9 mouse cellular contexts compared by ENCODE assay signal in genomic region chr5:115163563-115163962, GRCm38 (mm10). TPM values are rescaled to one million over a fixed set of nuclear protein-coding genes. Genes with fewer than 3 reads are reported as not detected.
DNase-seq lines count a peak whose midpoint lies in the region; ATAC-seq and TF ChIP-seq lines count a peak whose summit lies in the region.
"Had no signal": no experiment of that assay in that cellular context is flagged by ENCODE, and none has a peak within 500 bp of the region (broad histone marks: within the 10 kb centered on the region; RNA-seq: fewer than 3 reads in every experiment).

No protein-coding gene starts in this region.

- no peak for ATAC-seq in forebrain, postnatal 0 days
- ATAC-seq in forebrain, embryonic 13.5 days = no peak

- no peaks in the 10 kb centered on the region for H3K27me3 ChIP-seq in forebrain, postnatal 0 days (ENCODE audit: insufficient read depth, low read length)
- no peaks in the 10 kb centered on the region for H3K27me3 ChIP-seq in forebrain, embryonic 13.5 days
- H3K27me3 ChIP-seq in ES-Bruce4 (ENCODE audit: control insufficient read depth, insufficient read depth, low read length, poor library complexity, severe bottlenecking) = no peaks in the 10 kb centered on the region
- H3K27me3 ChIP-seq: heart, embryonic 15.5 days had no signal

- H3K9ac ChIP-seq in forebrain, postnatal 0 days = no peak overlapping the region
- no peak overlapping the region for H3K9ac ChIP-seq in forebrain, embryonic 13.5 days
- peak overlapping the region; percentile 20; the same call in 1 of the 2 replicates for H3K9ac ChIP-seq in ES-Bruce4 (ENCODE audit: low read depth, poor library complexity, severe bottlenecking)
- H3K9ac ChIP-seq: heart, embryonic 15.5 days had no signal

- intact Hi-C loops in heart, postnatal 10 days (cut with DNase I) = loop anchor here (2.0 to 5.0 kb wide), 2 partner anchors 39 to 186 kb away; no protein-coding TSS in a partner anchor
- intact Hi-C loops in left cerebral cortex, postnatal 36 days (cut with DNase I) = no loop called here

- H3K4me1 ChIP-seq in forebrain, postnatal 0 days (ENCODE audit: insufficient read depth) = no peaks in the 10 kb centered on the region; the same call in 1 of the 2 replicates
- H3K4me1 ChIP-seq in forebrain, embryonic 13.5 days = peaks cover 7% of the 10 kb centered on the region
- H3K4me1 ChIP-seq in ES-Bruce4 (ENCODE audit: control insufficient read depth, insufficient read depth, low read length) = no peaks in the 10 kb centered on the region

- H3K4me2 ChIP-seq in forebrain, postnatal 0 days (ENCODE audit: low read depth) = no peak overlapping the region
- H3K4me2 ChIP-seq in forebrain, embryonic 13.5 days = no peak overlapping the region
- H3K4me2 ChIP-seq: heart, embryonic 15.5 days had no signal

- peak; percentile 49 for DNase-seq in forebrain, postnatal 0 days
- DNase-seq in embryo, embryonic 10 days (ENCODE audit: low spot score) = peak; percentile 49
- peak; percentile 56 to 74 for DNase-seq in heart, postnatal 10 days
- DNase-seq in left cerebral cortex, postnatal 36 days (ENCODE audit: low spot score in 2 of 2) = peak; percentile 48 to 49
- DNase-seq in natural killer cell, adult 2 months (ENCODE audit: low spot score in 2 of 2) = peak; percentile 34 to 57
- peak; percentile 57 for DNase-seq in thymus, postnatal 0 days (ENCODE audit: low spot score)

- H3K9me3 ChIP-seq in forebrain, postnatal 0 days (ENCODE audit: low read length) = no peaks in the 10 kb centered on the region
- no peaks in the 10 kb centered on the region for H3K9me3 ChIP-seq in forebrain, embryonic 13.5 days (replicated peaks)
- H3K9me3 ChIP-seq in ES-Bruce4 (replicated peaks; ENCODE audit: control insufficient read depth, insufficient read depth, low read length, poor library complexity, severe bottlenecking) = no peaks in the 10 kb centered on the region
- H3K9me3 ChIP-seq: heart, embryonic 15.5 days had no signal

- H3K27ac ChIP-seq in forebrain, postnatal 0 days (ENCODE audit: low read depth, low read length) = no peak overlapping the region
- H3K27ac ChIP-seq in forebrain, embryonic 13.5 days = no peak overlapping the region
- H3K27ac ChIP-seq in ES-Bruce4 (ENCODE audit: insufficient read depth, low read length) = peak overlapping the region; percentile 46
- H3K27ac ChIP-seq: heart, embryonic 15.5 days had no signal

- TF ChIP-seq EP300 in ES-Bruce4 (IDR thresholded peaks at IDR 0.05; ENCODE audit: insufficient read depth, low read depth, low read length) = peak; percentile 66; the same call in 1 of the 2 replicates

- no peak overlapping the region for H3K4me3 ChIP-seq in forebrain, postnatal 0 days (ENCODE audit: low read depth, low read length)
- no peak overlapping the region for H3K4me3 ChIP-seq in forebrain, embryonic 13.5 days
- H3K4me3 ChIP-seq in ES-Bruce4 (ENCODE audit: low read depth, low read length) = peak overlapping the region; percentile 64
- H3K4me3 ChIP-seq: heart, embryonic 15.5 days had no signal

- TF ChIP-seq CTCF in forebrain, postnatal 0 days (IDR thresholded peaks at IDR 0.05; ENCODE audit: low read depth) = peak; percentile 61
- TF ChIP-seq CTCF in ES-Bruce4 (IDR thresholded peaks at IDR 0.05; ENCODE audit: low read depth, low read length) = peak; percentile 82

- no peak for TF ChIP-seq POLR2A in ES-Bruce4 (IDR thresholded peaks at IDR 0.05; ENCODE audit: insufficient read depth, low read length)

- H3K36me3 ChIP-seq in forebrain, postnatal 0 days (ENCODE audit: insufficient read depth) = no peaks in the 10 kb centered on the region
- H3K36me3 ChIP-seq in forebrain, embryonic 13.5 days (ENCODE audit: poor library complexity, severe bottlenecking) = no peaks in the 10 kb centered on the region
- no peaks in the 10 kb centered on the region for H3K36me3 ChIP-seq in ES-Bruce4 (ENCODE audit: control insufficient read depth, insufficient read depth, low read length, poor library complexity, severe bottlenecking)
- H3K36me3 ChIP-seq: heart, embryonic 15.5 days had no signal

- WGBS in forebrain, postnatal 0 days = 33% methylated on average over 8 of the region's 8 CpGs
- WGBS in forebrain, embryonic 13.5 days = 37% methylated on average over 8 of the region's 8 CpGs

RNA-seq across cellular contexts. Expression of gene Mlec, which starts 5.6 kb away (rescaled TPM):
- 49.9 and 58.6 TPM in 2 replicates for total RNA-seq in forebrain, postnatal 0 days (2014; rRNA removed)
- polyA plus RNA-seq in forebrain, postnatal 0 days (2015; fragmentation: Nextera tagmentation; extraction: Ambion mirVana) = 8.4 and 15.7 TPM in 2 replicates
- polyA plus RNA-seq in forebrain, embryonic 13.5 days (2015; fragmentation: Nextera tagmentation; extraction: Ambion mirVana) = 23.5 and 25.9 TPM in 2 replicates
- polyA plus RNA-seq in ES-Bruce4 (2011; ENCODE audit: insufficient read depth, insufficient read length, low read depth, missing spikeins) = 137 and 139 TPM in 2 replicates
- total RNA-seq in heart, postnatal 10 days (2021) = 10 to 100 TPM; 72.9 to 85.0 TPM
- 10 to 100 TPM; 68.2 to 91.7 TPM for total RNA-seq in left cerebral cortex, postnatal 36 days (2021)
- polyA plus RNA-seq in thymus, postnatal 0 days (2015; fragmentation: Nextera tagmentation; extraction: Ambion mirVana) = 25.2 and 26.9 TPM in 2 replicates

RNA-seq across cellular contexts. Expression of gene Unc119b, which starts 28.8 kb away (rescaled TPM):
- total RNA-seq in forebrain, postnatal 0 days (2014; rRNA removed) = 24.7 and 27.2 TPM in 2 replicates
- 17.4 and 20.3 TPM in 2 replicates for polyA plus RNA-seq in forebrain, postnatal 0 days (2015; fragmentation: Nextera tagmentation; extraction: Ambion mirVana)
- 44.8 and 49.9 TPM in 2 replicates for polyA plus RNA-seq in forebrain, embryonic 13.5 days (2015; fragmentation: Nextera tagmentation; extraction: Ambion mirVana)
- 35.5 and 36.9 TPM in 2 replicates for polyA plus RNA-seq in ES-Bruce4 (2011; ENCODE audit: insufficient read depth, insufficient read length, low read depth, missing spikeins)
- 10 to 100 TPM; 23.8 TPM for total RNA-seq in heart, postnatal 10 days (2021)
- total RNA-seq in left cerebral cortex, postnatal 36 days (2021) = 10 to 100 TPM; 25.1 to 29.1 TPM
- 25.0 and 27.5 TPM in 2 replicates for polyA plus RNA-seq in thymus, postnatal 0 days (2015; fragmentation: Nextera tagmentation; extraction: Ambion mirVana)

RNA-seq across cellular contexts. Expression of gene Cabp1, which starts 30.6 kb away (rescaled TPM):
- 28.1 and 31.5 TPM in 2 replicates for total RNA-seq in forebrain, postnatal 0 days (2014; rRNA removed)
- polyA plus RNA-seq in forebrain, postnatal 0 days (2015; fragmentation: Nextera tagmentation; extraction: Ambion mirVana) = 12.6 and 19.4 TPM in 2 replicates
- 5.7 and 12.6 TPM in 2 replicates for polyA plus RNA-seq in forebrain, embryonic 13.5 days (2015; fragmentation: Nextera tagmentation; extraction: Ambion mirVana)
- polyA plus RNA-seq in ES-Bruce4 (2011; ENCODE audit: insufficient read depth, insufficient read length, low read depth, missing spikeins) = 8.1 and 11.4 TPM in 2 replicates
- 1 to 10 TPM; 6.4 to 6.6 TPM for total RNA-seq in heart, postnatal 10 days (2021)
- total RNA-seq in left cerebral cortex, postnatal 36 days (2021) = 100 to 1,000 TPM; 309 to 312 TPM
- 0.99 and 1.4 TPM in 2 replicates for polyA plus RNA-seq in thymus, postnatal 0 days (2015; fragmentation: Nextera tagmentation; extraction: Ambion mirVana)

RNA-seq across cellular contexts. Expression of gene Acads, which starts 44.4 kb away (rescaled TPM):
- 11.8 and 13.9 TPM in 2 replicates for total RNA-seq in forebrain, postnatal 0 days (2014; rRNA removed)
- polyA plus RNA-seq in forebrain, postnatal 0 days (2015; fragmentation: Nextera tagmentation; extraction: Ambion mirVana) = 12.1 and 12.5 TPM in 2 replicates
- polyA plus RNA-seq in forebrain, embryonic 13.5 days (2015; fragmentation: Nextera tagmentation; extraction: Ambion mirVana) = 27.7 and 28.6 TPM in 2 replicates
- 44.8 and 52.1 TPM in 2 replicates for polyA plus RNA-seq in ES-Bruce4 (2011; ENCODE audit: insufficient read depth, insufficient read length, low read depth, missing spikeins)
- total RNA-seq in heart, postnatal 10 days (2021) = 100 to 1,000 TPM; 198 to 202 TPM
- 1 to 10 TPM; 7.5 TPM for total RNA-seq in left cerebral cortex, postnatal 36 days (2021)
- polyA plus RNA-seq in thymus, postnatal 0 days (2015; fragmentation: Nextera tagmentation; extraction: Ambion mirVana) = 51.6 and 58.6 TPM in 2 replicates
